Mouse (Mus musculus): Measurements from ENCODE around the gene Cap2. TPM values are rescaled to one million over a fixed set of nuclear protein-coding genes. Genes with fewer than 3 reads are reported as not detected.

Cap2 gene
- total RNA-seq, 2 experiments from 2014 or later: 1.7 TPM; not detected in 1

DNA sequence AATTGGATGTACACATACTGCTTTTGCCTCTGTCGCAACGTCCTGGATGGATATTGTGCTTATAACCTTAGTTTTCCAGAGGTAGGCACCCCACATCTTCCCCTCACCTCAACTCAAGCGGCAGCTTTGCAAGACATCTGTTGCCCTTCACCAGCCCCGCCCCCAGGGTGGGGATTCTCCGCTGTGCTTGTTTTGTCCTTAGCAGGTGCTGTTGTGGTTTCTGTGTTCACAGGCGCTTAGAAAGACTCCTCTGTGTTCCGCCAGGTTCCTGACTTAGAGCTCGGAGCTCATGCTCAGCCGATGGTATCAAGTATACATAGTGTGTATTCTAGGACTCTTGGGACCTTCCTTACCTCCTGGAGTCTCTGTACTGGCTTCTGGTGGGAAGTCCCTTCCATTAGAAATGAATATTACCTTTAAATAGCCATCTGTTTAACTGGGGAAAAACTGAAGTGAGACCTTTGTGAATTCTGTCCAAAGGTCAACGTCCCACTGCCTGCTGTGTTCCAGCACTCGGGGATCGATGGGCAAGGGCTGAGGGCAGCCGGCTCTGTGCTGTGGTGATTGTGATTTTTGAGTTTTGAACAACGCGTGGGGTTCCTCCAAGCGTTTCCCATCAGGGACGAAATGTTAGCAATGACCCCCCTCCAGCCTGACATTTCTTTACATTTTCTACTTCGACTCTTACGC is 115.2 kb downstream of the Cap2 start:
- no peak for ATAC-seq (replicated peaks; ENCODE audit: low FRiP score, low TSS enrichment, poor library complexity, severe bottlenecking)

DNA sequence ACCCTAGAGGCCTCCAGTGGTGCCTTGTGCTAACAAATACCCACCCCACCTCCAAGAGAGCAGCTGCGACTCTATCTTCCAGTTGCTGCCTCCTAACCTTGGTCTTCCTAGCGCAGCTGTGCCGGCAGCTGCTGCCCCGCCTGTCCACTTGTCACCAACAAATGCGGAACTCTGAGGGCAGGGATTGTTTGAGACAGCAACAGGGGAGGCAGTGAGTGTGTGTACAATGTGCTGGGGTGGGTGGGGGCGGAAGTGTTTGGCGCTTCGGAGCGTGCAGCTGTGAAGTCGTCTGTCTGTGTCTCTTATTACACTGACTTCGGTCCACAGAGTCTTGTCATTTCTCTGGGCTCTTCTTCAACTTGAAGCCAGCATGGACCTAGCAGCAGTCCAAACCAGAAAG is 118.0 kb downstream of the Cap2 start:
- ATAC-seq (replicated peaks; ENCODE audit: low FRiP score, low TSS enrichment, poor library complexity, severe bottlenecking): no peak

DNA sequence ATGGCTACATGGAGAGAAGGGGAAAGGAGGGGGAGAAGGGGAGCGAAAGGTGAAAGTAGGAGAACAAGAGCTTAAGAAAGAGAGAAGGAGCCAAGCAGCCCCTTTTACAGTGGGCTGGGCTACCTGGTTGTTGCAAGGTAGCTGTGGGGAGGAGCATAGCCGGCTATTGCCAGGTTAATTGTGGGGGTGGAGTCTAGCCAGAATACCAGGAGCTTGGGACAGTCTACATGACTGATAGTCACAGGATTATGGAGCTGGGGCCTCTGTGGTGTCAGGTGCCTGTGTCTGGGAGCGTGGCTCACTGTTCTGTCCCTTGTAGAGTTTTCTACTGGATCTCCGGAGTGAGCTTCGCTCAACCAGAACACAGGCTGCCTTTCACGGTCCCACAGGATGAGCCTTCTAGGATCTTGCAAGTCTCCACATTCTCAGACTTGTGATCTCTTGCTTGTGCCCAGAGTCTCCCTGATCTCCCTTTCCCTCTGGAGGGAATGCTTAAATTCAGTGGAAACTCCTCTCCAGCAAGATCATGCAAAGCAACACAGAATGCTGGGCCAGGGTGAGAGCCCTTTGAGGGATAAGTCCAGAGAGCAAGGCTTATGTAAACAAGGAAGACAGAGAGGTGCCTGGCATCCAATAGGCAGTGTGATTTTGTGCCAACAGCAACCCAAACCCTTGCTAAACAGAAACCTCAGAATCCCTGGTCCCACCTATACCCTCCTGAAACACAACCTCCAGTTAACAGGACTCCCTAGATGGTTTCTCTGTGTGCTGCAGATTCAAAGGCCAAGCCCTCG is 119.5 kb downstream of the Cap2 start:
- no peak for ATAC-seq (replicated peaks; ENCODE audit: low FRiP score, low TSS enrichment, poor library complexity, severe bottlenecking)

DNA sequence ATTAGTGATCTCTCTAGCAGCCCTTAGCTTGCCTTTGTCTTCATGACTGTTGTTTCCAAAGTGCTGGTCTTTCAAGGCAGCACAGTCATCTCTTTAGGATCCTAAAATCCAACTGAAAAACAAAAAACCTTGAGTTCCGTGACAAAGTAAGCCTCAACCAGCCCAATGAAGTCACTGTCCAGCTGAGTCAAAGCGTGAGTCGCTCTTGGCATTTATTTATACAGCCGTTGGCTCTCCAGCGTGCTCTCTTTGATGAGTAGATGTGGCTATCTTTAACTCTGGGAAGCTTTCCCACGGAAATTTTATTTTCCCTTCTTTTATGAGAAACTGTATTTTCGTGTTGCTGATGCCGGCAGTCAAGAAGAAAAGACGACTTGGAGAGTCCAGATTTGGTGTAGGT is 125.0 kb downstream of the Cap2 start:
- no peak for ATAC-seq (replicated peaks; ENCODE audit: low FRiP score, low TSS enrichment, poor library complexity, severe bottlenecking)

DNA sequence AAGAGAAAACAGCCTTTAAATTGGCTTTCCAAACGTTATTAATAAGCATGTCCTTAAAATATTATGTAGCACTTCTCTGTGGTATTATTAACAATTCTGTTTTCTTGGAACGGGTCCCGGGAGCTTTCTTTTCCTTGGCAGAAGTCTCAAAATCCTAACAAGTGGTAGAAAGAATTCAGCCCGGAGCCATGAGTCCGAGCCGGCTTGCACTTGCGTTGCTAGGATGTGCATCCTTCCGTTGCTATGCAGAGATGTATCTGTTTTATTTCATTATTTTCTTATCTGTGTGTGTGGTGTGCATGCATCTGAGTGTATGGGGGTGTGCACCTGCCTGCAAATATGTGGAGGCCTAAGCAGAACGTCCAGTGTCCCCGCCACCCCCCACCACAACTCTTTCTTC is 126.2 kb downstream of the Cap2 start:
- ATAC-seq (replicated peaks; ENCODE audit: low FRiP score, low TSS enrichment, poor library complexity, severe bottlenecking): no peak

DNA sequence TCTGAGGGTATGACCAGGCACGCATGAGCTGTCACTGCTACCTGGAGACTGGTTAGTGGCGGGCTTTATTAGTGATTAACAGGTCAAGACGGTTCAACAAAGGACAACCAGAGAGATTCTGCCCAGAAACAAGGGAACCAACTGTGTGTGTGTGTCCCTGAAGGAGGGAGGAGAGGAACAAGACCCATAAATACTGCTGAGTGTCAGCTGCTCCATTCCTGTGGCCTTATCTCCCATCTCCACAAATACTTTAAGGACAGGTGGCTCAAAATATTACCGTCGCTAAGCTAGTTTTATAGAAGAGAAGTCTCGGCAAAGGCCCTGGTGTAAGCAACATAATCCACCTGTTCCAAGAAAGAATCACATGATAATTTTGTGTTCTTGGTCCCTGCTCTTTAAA is 127.7 kb downstream of the Cap2 start:
- no peak for ATAC-seq (replicated peaks; ENCODE audit: low FRiP score, low TSS enrichment, poor library complexity, severe bottlenecking)

DNA sequence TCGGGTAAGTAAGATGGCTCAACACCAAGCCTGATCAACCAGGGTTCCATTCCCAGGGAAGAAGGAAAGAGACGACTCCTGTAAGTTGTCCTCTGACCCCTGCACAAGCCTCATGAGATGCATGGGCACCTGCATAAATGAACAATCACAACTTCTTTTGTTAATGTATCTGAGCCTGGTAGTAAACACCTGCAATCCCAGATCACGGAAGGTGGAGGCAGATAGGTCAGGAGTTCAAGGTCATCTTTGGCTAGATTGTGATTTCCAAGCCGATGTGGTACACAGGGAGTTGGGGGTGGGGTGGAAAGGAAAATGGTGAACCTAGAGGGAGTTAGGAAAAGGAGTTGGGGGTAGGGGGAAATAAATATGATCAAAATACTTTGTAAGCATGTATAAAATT is 131.1 kb downstream of the Cap2 start:
- ATAC-seq (replicated peaks; ENCODE audit: low FRiP score, low TSS enrichment, poor library complexity, severe bottlenecking): no peak

DNA sequence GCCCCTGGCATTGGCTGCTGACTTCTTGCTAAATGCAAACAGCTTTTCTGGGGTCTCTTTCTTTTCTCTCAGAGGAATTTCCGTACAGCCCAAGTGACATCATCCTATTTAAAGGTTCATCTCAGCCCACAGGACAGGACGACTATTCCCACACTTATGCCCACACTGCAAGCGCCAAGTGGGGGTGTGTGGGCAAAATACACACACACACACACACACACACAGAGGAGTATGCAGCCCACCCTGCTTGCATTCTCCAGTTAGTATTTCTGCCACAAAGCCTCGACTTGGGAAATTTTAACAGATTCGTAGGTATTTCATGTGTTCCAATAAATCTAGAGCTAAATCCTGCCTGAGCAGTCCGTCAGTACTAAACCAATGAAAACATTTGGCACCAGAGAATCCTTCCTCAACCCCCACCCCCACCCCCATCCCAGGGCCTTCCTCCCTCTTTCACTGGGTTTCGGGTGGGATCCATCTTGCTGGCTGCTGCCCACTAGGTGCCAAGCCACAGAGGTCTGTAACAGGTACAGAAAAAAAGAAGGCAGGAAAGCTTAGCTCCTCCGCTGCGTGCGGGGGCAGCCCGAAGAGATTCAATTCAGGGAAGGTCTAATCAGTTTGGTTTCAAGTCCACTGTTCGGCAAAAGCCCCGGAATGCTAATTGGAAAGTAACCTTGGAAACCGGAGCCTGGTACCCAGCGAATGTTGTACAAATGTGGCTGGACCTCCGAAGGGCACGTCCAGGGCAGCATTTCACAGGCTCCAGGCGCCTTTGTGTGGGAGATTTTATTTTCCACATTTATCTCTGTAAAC is 131.9 kb downstream of the Cap2 start:
- ATAC-seq (replicated peaks; ENCODE audit: low FRiP score, low TSS enrichment, poor library complexity, severe bottlenecking): no peak

DNA sequence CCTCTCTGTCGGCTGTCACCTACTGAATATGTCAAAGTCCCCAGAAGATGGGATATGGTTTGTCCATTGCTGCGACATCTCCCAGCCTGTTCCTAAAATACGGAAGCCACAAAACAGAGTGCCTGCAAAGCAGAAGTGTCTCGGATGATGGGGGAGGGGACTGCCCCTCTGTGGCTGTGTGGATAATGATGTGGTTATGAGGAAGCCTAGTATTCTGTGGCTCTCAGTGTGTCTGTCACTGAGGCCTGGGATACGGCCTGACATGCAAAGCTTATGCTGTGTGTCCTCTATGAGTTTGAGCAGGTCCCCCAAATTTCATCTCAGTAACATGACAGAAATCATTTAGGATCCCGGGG is 132.5 kb downstream of the Cap2 start:
- ATAC-seq (replicated peaks; ENCODE audit: low FRiP score, low TSS enrichment, poor library complexity, severe bottlenecking): no peak

DNA sequence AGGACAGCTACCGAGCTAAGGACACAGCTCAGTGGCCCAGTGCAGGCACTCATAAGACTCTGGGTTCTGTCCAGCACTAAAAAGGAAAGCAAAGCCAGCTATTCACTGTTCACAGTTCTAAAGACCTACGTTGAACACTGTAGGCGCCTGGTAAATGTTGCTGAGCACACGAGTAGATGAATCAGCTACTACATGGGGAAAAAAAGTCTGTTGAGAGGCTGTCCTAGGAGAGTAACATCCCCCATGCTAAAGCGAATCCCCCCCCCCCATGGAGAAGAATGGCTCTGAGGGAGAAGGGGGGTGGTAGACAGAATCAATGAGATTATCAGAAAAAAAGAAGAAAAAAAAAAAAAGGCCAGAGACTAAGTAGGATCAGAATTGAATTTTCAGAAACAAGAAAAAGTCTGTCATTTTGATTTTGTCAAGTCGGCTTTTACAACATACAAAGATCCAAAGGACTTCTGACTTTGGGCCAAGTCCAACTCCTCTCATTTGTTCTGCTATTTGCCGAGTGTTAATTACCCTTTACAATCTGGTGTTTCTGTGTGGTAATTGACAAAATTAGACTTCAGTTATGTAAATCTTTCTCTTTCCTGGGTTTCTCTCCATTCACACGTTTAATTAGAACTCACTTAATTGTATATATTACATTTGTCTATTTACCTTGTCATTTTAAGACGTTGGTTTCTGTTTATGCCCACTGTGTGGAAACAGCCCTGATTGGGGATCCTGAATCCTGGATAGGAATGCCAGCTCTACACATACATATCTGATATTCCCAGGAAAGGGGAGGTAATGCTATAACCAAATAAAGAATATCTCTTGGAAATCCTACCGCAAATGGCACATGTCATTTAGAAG is 139.2 kb downstream of the Cap2 start:
- no peak for ATAC-seq (replicated peaks; ENCODE audit: low FRiP score, low TSS enrichment, poor library complexity, severe bottlenecking)

DNA sequence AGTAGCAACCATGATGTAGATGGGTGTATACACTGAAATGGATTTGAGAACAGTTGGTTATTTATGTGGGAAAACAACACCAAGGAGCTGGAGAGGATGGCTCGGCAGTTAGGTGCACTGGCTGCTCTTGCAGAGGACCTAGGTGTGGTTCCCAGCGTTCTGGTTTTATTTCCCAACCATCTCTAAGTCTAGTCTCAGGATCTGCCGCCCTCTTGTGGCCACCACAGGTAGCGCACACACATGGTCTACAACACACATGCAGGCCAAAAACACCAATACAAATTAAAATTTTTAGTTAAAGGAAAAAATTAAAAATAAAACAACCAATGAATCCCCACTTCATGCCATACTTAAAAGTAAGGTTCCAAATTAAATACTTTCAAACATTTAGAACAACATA is 140.7 kb downstream of the Cap2 start:
- ATAC-seq (replicated peaks; ENCODE audit: low FRiP score, low TSS enrichment, poor library complexity, severe bottlenecking): no peak

DNA sequence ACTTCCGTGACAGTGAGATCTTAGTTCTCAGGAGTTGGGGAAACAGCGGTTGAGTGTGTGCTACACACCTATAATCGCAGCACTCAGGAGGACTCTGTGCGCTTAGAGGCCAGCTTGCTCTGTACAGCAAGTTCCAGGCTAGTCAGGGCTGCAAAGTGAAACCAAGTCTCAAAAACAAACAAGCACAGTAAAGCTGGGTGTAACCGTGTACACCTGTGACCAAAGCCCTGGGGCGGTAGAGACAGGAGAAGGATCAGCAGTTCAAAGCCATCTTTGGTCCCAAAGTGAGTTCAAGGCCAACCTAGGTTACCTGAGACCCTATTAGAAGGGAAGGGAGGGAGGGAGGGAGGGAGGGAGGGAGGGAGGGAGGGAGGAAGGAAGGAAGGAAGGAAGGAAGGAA is 142.5 kb downstream of the Cap2 start:
- ATAC-seq (replicated peaks; ENCODE audit: low FRiP score, low TSS enrichment, poor library complexity, severe bottlenecking): no peak

DNA sequence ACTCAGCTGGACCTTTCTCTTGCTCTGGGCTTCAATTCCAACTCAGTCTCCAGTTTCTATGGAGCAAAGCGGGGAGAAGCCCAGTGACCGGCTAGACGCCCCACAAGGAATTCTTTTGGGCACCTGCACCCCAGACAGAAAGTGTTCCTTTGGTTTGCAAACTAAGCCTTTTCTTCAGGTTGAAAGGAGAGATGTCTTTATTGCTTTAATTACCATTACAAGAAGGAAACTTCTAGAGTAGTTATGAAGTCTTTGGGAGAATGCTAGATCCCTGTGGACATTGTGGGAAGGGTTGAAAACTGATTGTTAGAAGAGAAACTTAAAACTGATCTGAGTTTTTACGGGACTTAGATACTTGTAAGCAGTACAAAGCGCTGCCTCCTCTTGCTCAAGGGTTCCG is 143.8 kb downstream of the Cap2 start:
- no peak for ATAC-seq (replicated peaks; ENCODE audit: low FRiP score, low TSS enrichment, poor library complexity, severe bottlenecking)

DNA sequence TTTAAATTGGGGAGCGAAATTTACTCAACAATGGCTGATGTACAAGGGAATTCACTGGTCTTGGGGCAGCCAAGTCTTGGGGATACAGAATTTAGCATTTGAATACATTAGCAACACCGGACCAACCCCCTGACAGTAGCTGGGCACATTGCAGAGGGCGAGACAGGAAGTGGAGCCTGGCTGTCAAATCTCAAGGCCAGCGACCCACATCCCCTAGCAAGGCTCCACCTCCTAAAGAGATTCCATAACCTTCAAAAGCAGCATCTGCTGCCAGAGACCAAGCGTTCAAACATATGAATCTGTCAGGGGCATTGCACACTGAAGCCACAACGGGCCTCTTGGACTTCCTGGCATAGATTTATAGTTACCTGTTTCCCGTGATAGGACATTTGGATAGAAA is 150.2 kb downstream of the Cap2 start:
- ATAC-seq (replicated peaks; ENCODE audit: low FRiP score, low TSS enrichment, poor library complexity, severe bottlenecking): no peak

DNA sequence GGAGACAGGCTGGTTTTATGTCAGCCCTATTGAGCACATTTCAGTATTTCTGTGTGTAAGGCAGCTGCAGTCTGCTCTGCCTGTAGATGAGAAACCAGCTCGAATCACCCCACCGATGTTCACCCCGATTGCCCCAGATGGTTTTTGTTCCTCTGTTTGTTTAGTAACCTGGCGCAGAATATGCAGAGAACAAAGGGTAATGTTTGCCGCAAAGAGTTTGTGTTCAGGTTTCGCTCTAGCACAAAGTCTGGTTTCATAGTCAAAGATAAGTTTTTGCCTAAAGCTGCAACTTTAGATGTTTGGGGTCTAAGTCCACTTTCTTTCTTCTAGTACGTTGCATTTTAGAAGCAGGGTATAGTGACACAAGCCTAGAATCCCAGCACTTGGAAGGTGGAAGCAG is 151.0 kb downstream of the Cap2 start:
- no peak for ATAC-seq (replicated peaks; ENCODE audit: low FRiP score, low TSS enrichment, poor library complexity, severe bottlenecking)

DNA sequence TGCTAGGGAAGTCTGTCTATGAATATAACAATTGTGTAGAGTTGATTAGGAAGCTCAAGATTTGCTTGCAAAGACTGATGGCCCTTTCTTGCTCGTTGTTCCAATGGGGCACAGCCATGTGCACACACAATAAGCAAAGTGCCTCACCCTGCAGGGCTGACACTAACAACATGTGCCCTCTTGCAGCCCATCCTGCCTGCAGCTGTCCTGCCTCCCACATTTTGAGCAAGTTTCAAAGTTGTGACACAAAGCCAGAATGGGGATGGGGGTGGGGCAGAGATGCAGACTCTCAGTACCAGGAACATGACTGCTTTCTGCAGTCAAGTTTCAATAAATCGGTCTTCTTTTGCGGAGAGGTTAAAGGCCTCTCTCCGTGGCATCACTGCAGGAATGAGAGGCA is 152.0 kb downstream of the Cap2 start:
- no peak for ATAC-seq (replicated peaks; ENCODE audit: low FRiP score, low TSS enrichment, poor library complexity, severe bottlenecking)

DNA sequence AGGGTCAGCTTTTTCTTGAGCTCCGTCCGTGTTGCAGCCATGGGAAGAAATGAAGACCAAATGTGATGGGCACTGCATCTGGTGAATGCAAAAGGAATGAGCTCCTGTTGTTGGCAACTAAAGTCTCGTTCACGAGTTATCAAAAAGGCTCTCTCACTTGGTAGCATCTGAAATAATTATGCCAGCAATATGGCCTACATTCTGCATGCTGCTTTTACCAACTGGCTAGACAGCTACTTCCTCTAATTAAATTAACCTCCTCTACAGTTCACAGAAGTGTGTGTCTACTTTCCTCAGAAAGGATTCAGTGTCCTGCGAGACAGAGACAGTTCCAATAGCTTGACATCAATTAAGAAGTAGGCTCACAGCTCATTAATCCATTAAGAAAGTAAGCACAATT is 152.9 kb downstream of the Cap2 start:
- ATAC-seq (replicated peaks; ENCODE audit: low FRiP score, low TSS enrichment, poor library complexity, severe bottlenecking): no peak

DNA sequence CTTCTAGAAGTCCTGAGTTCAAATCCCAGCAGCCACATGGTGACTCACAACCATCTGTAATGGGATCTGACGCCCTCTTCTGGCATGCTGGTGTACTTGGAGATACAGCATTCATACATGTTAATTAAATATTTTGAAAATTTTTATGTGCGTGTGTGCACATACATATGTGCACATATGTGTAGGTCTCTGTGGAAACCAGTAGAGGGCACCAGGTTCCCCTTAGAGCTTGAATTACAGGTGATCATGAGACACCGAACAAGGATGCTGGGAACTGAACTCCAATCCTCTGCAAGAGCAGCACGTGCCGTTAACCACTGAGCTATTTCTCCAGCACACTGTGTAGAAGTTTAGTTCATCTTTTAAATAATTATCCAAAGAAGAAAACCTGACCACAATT is 157.6 kb downstream of the Cap2 start:
- ATAC-seq (replicated peaks; ENCODE audit: low FRiP score, low TSS enrichment, poor library complexity, severe bottlenecking): no peak

DNA sequence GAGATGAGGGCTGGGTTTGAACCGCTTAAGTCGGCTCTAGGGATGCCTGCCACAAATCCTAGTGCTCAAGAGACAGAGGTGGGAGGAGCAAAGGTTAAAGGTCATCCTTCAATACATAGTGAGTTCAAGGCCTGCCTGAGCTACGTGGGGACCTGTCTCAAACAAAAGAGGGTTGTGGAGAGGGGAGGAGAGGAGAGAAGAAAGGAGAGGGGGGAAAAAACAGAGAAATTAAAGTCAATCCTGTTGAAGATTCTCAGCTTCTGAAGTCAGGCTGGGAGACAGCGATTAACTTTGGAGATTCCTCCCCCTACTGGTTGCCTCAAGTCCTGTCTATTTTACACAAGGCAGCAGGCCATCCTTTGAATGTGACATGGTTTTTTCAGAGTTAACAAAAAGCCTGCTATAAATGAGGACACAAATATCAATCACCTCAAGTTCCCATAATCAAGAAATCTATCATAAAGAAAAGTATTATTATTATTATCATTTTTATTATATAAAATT is 161.9 kb downstream of the Cap2 start:
- no peak for ATAC-seq (replicated peaks; ENCODE audit: low FRiP score, low TSS enrichment, poor library complexity, severe bottlenecking)
